Mouse (Mus musculus) embryonic facial prominence, embryonic 14.5 days (tissue): ENCODE results near the gene Rps6ka2. TPM values are rescaled to one million over a fixed set of nuclear protein-coding genes. Genes with fewer than 3 reads are reported as not detected.
A peak's percentile ranks its signal among the peaks of the same experiment; 100 is the strongest.

ENCODE experiments used
- ATAC-seq: fragments of 200-750 bp; cut with Nextera tagmentation; 2 replicates; pipeline ENCODE4 v1.8.0; 2017; ENCODE audit warnings: low read depth, moderate number of reproducible peaks, moderate TSS enrichment
- DNase-seq: peaks from one replicate; pipeline ENCODE4 v3.0.0-alpha.2; 2015; ENCODE audit warnings: low spot score
- H3K27ac ChIP-seq: fragments of 300-500 bp; sonication (generic); replicated peaks from 2 replicates; pipeline ENCODE4 v1.5.1; 2014; ENCODE audit warnings: low read depth, mild to moderate bottlenecking, low read length, moderate library complexity
- H3K27me3 ChIP-seq: fragments of 300-500 bp; sonication (generic); replicated peaks from 2 replicates; pipeline ENCODE4 v1.6.1; 2014; ENCODE audit warnings: low read length; ENCODE audit not compliant: control insufficient read depth, insufficient read depth
- H3K36me3 ChIP-seq: fragments of 300-500 bp; sonication (generic); 2 replicates; pipeline ENCODE4 v1.6.1; 2014; ENCODE audit warnings: low read length, mixed read lengths; ENCODE audit not compliant: control insufficient read depth, insufficient read depth
- H3K4me1 ChIP-seq: fragments of 300-500 bp; sonication (generic); 2 replicates; pipeline ENCODE4 v1.6.1; 2014; ENCODE audit warnings: antibody characterized with exemption, low read length; ENCODE audit not compliant: control insufficient read depth, insufficient read depth
- H3K4me2 ChIP-seq: fragments of 300-500 bp; sonication (generic); 2 replicates; pipeline ENCODE4 v1.6.1; 2014; ENCODE audit warnings: low read depth, mild to moderate bottlenecking, low read length, moderate library complexity, mixed read lengths
- H3K4me3 ChIP-seq: fragments of 300-500 bp; sonication (generic); 2 replicates; pipeline ENCODE4 v1.5.1; 2014; ENCODE audit warnings: low read depth, mild to moderate bottlenecking, low read length
- H3K9ac ChIP-seq: fragments of 300-500 bp; sonication (generic); 2 replicates; pipeline ENCODE4 v1.6.1; 2014; ENCODE audit warnings: low read depth, mild to moderate bottlenecking, low read length, moderate library complexity, mixed read lengths
- H3K9me3 ChIP-seq: fragments of 300-500 bp; sonication (generic); 2 replicates; pipeline ENCODE4 v1.6.1; 2016; ENCODE audit warnings: low read length; ENCODE audit not compliant: control insufficient read depth
- WGBS: fragments of 180-500 bp; shearing (Covaris S2); extraction: QIAGEN DNeasy Blood & Tissue Kit; methylation state at CpG from one replicate; pipeline ENCODE4 v1.1.7; 2014; 5-methylcytosine and 5-hydroxymethylcytosine counted together
- polyA plus RNA-seq: library from polyadenylated mRNA; unstranded; fragments of >200 nt; fragmentation: Nextera tagmentation; extraction: Ambion mirVana; gene quantifications from 2 replicates; pipeline ENCODE4 v1.2.1, GENCODE M21; 2014

Gene Rps6ka2
- polyA plus RNA-seq, 1 experiment from 2014 or later = 14.0 TPM

GRCm38 (mm10) chr17:7265291-7265690 is 95.4 kb downstream of the Rps6ka2 start:
- ATAC-seq = no peak
- DNase-seq = no peak
- no peak overlapping the region for H3K4me2 ChIP-seq

GRCm38 (mm10) chr17:7265705-7266368 is 95.9 kb downstream of the Rps6ka2 start:
- Histone ChIP-seq H3K9me3 (no peaks in the 10 kb centered on the region), H3K27me3 (no peaks in the 10 kb centered on the region), H3K4me1 (peaks cover 23% of the 10 kb centered on the region), H3K9ac (no peak overlapping the region), H3K4me3 (no peak overlapping the region), H3K27ac (0 out of 2 replicates have a peak overlapping the region, but pooled peaks have one; percentile 4), H3K4me2 (no peak overlapping the region), H3K36me3 (no peaks in the 10 kb centered on the region)
- WGBS = 47% methylated on average over 12 of the region's 12 CpGs
- ATAC-seq (no peak), DNase-seq (peak; percentile 59)

More at GRCm38 (mm10) chr17:7265291-7265690, 95.4 kb downstream of the Rps6ka2 start:
- no peaks in the 10 kb centered on the region for H3K27me3 ChIP-seq
- no peak overlapping the region for H3K27ac ChIP-seq
- H3K9ac ChIP-seq = no peak overlapping the region
- H3K4me3 ChIP-seq = no peak overlapping the region
- H3K9me3 ChIP-seq = no peaks in the 10 kb centered on the region
- WGBS = 70% methylated on average over 4 of the region's 4 CpGs
- peaks cover 18% of the 10 kb centered on the region for H3K4me1 ChIP-seq
- no peaks in the 10 kb centered on the region for H3K36me3 ChIP-seq

- Histone ChIP-seq H3K27ac (no peak overlapping the region), H3K4me1 (peaks cover 20% of the 10 kb centered on the region), H3K4me2 (no peak overlapping the region), H3K9ac (no peak overlapping the region), H3K36me3 (no peaks in the 10 kb centered on the region), H3K9me3 (no peaks in the 10 kb centered on the region), H3K27me3 (no peaks in the 10 kb centered on the region), H3K4me3 (no peak overlapping the region)
- WGBS = 84% methylated on average over 2 of the region's 2 CpGs
- DNase-seq (no peak), ATAC-seq (no peak)
These were observed 97.9 kb downstream of the Rps6ka2 start for GRCm38 (mm10) chr17:7267843-7268242.

GRCm38 (mm10) chr17:7269151-7269806 is 99.4 kb downstream of the Rps6ka2 start:
- H3K27me3 ChIP-seq = no peaks in the 10 kb centered on the region
- WGBS = 73% methylated on average over 12 of the region's 12 CpGs
- no peak overlapping the region for H3K4me3 ChIP-seq
- no peak overlapping the region for H3K4me2 ChIP-seq
- H3K36me3 ChIP-seq = no peaks in the 10 kb centered on the region
- no peak overlapping the region for H3K27ac ChIP-seq
- peaks cover 23% of the 10 kb centered on the region for H3K4me1 ChIP-seq
- DNase-seq (no peak), ATAC-seq (no peak)
- no peaks in the 10 kb centered on the region for H3K9me3 ChIP-seq
- no peak overlapping the region for H3K9ac ChIP-seq

GRCm38 (mm10) chr17:7270506-7270905 is 100.6 kb downstream of the Rps6ka2 start:
- no peaks in the 10 kb centered on the region for H3K9me3 ChIP-seq
- ATAC-seq = no peak
- no peaks in the 10 kb centered on the region for H3K27me3 ChIP-seq
- WGBS = 40% methylated on average over 8 of the region's 8 CpGs
- H3K9ac ChIP-seq = no peak overlapping the region
- no peak overlapping the region for H3K4me2 ChIP-seq
- no peak for DNase-seq
- H3K4me3 ChIP-seq = no peak overlapping the region
- peaks cover 20% of the 10 kb centered on the region for H3K4me1 ChIP-seq
- no peaks in the 10 kb centered on the region for H3K36me3 ChIP-seq
- H3K27ac ChIP-seq = no peak overlapping the region; the same call in 1 of the 2 replicates

GRCm38 (mm10) chr17:7271522-7272134 is 101.7 kb downstream of the Rps6ka2 start:
- Histone ChIP-seq H3K36me3 (no peaks in the 10 kb centered on the region), H3K9me3 (no peaks in the 10 kb centered on the region), H3K4me3 (no peak overlapping the region), H3K4me1 (peaks cover 17% of the 10 kb centered on the region), H3K9ac (no peak overlapping the region), H3K4me2 (no peak overlapping the region), H3K27ac (no peak overlapping the region), H3K27me3 (no peaks in the 10 kb centered on the region)
- DNase-seq = peak; percentile 86
- ATAC-seq = peak; percentile 86
- WGBS = 37% methylated on average over 9 of the region's 10 CpGs

GRCm38 (mm10) chr17:7273054-7273453 is 103.1 kb downstream of the Rps6ka2 start:
- 20% methylated on average over 9 of the region's 9 CpGs for WGBS
- DNase-seq (no peak), ATAC-seq (no peak)
- H3K27me3 ChIP-seq = no peaks in the 10 kb centered on the region
- no peak overlapping the region for H3K4me3 ChIP-seq
- H3K4me1 ChIP-seq = peaks cover 17% of the 10 kb centered on the region
- no peak overlapping the region for H3K4me2 ChIP-seq
- H3K36me3 ChIP-seq = 0 out of 2 replicates have a peak, but pooled peaks cover 8% of the 10 kb centered on the region
- no peak overlapping the region for H3K9ac ChIP-seq
- H3K9me3 ChIP-seq = no peaks in the 10 kb centered on the region
- H3K27ac ChIP-seq = no peak overlapping the region

- H3K4me3 ChIP-seq = no peak overlapping the region
- no peak overlapping the region for H3K27ac ChIP-seq
- H3K9me3 ChIP-seq = no peaks in the 10 kb centered on the region
- H3K36me3 ChIP-seq = 0 out of 2 replicates have a peak, but pooled peaks cover 10% of the 10 kb centered on the region
- peaks cover 17% of the 10 kb centered on the region for H3K4me1 ChIP-seq
- H3K4me2 ChIP-seq = no peak overlapping the region
- no peaks in the 10 kb centered on the region for H3K27me3 ChIP-seq
- H3K9ac ChIP-seq = no peak overlapping the region
- WGBS = 87% methylated on average over 10 of the region's 10 CpGs
- no peak for DNase-seq
- ATAC-seq = no peak
These were observed 103.9 kb downstream of the Rps6ka2 start for GRCm38 (mm10) chr17:7273785-7274184.
